Mouse (Mus musculus): Measurements from ENCODE around the gene Sik1. TPM values are rescaled to one million over a fixed set of nuclear protein-coding genes. Genes with fewer than 3 reads are reported as not detected.

Sik1 gene
- total RNA-seq, 2 experiments from 2014 or later, result 24.0 to 68.3 TPM

DNA sequence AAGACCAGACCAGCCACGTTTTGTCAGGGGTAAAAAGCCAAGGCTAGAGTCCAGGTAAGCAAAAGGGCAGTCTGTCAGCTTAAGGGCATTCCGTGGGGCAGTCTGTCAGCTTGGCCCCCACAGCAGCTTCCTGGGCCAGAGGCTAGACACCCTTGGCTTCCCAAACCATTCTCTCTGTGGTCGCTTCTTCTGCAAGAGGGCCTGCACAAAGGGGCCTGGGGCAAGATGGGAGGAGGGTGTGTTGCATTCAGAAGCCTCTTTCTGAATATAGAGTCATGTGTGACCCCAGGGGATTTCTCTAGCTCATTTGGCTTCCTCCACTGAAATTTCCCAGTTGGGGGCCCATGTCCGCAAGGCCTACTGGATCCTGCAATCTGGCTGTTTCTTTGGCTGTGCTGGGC lies 21.6 kb upstream of the Sik1 start:
- intact Hi-C loops (cut with DNase I), result no loop called here
- no peak for DNase-seq

DNA sequence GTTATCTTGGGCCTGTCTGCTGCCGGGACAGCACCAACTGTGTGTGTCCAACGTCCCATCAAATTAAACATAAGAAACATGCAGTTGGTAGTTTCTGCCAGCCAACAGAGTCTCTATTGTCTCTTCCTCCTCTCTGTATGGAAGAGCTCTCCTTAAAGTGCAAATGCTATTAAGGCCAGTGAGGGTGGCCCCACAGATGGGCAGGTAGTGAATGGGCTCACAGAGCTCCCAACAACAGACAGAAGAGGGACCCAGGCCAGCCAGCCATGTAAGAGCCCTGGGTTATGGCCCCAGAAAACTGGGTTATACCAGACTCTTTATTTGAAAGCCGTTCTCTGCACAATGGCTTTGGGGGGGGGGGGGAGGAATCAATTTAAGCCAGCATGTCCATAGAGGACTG lies 21.2 kb upstream of the Sik1 start:
- intact Hi-C loops (cut with DNase I), result no loop called here
- DNase-seq, result peak in 1 of 2 experiments; percentile 1

DNA sequence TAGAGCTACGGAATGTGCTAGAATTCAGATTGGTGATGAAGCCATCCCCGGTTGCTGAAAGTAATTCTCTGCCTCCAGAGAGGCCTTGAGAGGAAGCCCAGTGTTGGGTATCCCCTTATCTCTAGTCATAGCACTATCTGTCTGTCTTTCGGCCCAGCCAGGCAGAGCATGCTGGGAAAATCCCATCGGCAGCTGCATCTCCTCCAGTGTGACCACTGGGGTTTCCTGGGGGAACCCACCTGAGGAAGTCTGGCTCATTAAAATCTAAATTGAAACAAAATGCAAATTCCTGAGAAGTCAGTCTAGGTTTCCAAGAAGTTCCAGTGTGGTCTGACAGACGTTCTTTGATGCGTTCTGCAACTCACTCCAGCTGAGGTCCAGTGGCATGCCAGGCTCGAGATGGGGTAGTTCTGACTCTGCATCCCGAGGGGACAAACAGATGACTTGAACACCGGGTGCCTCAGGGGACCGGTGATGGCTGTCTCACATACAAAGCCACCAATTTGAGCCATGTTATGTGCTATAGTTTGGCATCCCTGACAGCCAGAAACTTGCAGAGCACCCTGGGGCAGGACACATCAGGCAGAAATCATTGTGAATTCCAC lies 19.8 kb upstream of the Sik1 start:
- intact Hi-C loops (cut with DNase I), result no loop called here
- DNase-seq, result peak in 1 of 2 experiments; percentile 1

DNA sequence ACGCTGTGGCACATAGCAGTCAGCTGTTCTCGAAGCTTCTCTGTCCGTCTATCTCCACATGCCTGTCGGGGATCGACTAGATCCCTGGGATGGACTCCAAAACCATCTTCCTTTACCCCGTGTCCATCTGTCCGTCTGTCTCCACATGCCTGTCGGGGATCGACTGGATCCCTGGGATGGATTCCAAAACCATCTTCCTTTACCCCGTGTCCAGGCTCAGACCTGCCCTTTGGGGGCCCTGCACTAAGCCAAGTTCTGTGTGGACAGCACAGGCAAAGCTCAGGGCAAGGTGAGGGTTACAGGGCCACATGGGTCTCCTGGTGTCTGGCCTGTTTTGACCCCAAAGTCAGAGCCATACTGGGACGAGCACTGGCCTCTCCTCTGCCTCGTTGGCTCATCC lies 19.1 kb upstream of the Sik1 start:
- intact Hi-C loops (cut with DNase I), result no loop called here
- peak in 1 of 2 experiments; percentile 2 for DNase-seq

DNA sequence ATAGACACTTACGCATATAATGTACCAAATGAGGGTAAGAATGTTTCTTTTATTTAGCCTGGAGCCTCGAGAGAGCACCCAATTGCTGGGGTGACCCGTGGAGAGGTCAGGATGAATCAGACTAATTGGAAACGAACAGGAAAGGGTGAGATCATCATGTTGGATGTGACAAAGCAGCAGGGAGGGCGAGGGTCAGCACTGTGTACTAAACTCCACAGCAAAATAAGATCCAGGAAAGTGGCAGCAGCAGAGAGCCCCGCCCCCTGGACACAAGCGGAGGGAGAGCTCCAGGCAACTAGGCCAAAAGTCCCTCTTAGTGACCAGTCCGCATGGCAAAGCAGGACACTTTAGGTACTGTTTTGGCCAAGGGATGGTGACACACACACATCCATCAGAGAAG lies 18.4 kb upstream of the Sik1 start:
- DNase-seq, result peak; percentile 67 to 71
- intact Hi-C loops (cut with DNase I), result no loop called here

DNA sequence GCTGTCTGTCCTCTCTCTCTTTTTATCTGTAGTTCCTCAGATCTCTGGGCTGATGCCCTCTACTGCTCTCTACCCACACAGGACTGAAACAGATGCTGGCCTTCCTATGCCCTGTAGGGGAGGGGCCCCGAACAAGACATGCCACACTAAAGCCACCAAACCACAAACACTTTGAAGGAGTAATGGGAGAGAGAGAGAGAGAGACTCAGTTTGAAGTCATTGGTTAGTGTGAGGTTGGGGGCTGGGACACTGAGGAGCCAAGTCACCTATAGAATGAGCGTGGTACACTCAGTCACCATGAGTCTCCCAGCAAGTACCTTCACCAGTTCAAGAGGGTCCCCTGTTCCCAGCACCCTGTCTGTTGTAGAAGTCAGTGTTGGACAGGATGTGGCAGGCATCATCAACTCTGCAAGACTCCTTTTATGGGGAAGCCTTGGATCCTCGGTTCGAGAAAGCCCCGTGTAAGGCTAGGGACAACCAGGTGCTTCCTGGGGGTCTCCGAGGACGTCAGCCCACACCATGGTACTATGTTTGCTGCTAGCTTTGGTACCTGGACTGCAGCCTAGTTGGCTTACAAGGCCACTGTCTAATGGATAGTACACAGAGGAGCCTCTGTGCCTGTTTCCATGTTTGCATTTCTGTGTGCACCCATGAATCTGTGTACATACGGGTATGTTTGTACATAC lies 17.7 kb upstream of the Sik1 start:
- intact Hi-C loops (cut with DNase I), result no loop called here
- peak in 1 of 2 experiments; percentile 5 for DNase-seq

DNA sequence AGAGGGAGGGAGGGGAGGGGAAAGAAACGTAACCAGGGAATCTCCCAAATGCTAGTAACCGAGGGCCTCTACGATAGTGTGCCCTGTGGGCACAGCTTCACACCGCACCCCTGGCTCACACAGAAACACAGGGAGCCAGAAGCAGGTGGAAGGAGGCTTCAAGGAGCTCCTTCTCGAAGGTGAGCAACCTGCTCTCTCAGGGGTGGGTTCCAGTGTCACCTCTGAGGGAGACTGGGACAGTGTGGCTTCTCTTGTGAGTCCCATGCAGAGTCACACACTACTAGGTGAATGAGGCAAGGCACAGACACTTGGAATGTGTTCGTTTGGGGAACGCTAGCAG lies 17.2 kb upstream of the Sik1 start:
- intact Hi-C loops (cut with DNase I), result no loop called here
- DNase-seq, result peak in 1 of 2 experiments; percentile 1

DNA sequence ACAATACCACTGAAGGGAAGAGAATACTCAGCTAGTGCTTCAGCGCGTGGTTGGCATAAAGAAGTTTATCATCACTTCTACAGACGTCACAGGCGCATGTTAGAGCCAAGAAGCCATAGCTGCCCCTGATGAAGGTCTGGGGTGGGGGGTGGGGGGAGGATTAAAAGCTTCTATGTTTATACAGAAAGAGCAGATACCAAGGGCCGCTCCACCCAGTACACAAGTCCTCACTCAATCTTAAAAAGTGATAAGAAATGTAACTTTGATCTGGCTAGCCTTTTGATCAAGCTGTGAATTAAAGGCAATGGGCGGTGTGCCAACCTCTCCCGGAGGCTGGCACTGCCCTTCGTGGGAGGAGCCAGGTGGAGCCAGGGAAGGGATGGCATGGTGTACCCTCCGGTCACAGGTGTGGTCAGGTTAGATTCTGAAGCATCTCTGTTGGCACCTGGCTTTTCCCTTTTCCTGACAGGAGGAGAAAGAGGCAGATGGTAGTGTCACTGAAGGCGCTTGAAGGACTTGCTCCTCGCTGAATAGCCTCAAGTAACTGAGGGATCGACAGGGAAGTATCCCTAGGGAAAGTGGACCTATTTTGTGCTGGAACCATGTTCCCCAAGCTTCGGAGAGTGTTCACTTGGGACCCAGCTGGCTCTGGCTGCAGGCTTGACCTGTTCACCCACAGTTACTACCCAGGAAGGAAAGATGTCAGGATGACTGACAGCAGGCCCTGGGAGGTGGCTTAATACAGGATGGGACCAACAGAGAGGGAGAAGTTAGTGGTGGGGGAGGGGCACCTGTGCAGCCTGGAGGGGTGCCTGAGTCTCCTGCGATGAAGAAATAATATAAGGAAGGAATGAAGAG lies 16.6 kb upstream of the Sik1 start:
- peak in 1 of 2 experiments; percentile 1 for DNase-seq
- intact Hi-C loops (cut with DNase I), result no loop called here

DNA sequence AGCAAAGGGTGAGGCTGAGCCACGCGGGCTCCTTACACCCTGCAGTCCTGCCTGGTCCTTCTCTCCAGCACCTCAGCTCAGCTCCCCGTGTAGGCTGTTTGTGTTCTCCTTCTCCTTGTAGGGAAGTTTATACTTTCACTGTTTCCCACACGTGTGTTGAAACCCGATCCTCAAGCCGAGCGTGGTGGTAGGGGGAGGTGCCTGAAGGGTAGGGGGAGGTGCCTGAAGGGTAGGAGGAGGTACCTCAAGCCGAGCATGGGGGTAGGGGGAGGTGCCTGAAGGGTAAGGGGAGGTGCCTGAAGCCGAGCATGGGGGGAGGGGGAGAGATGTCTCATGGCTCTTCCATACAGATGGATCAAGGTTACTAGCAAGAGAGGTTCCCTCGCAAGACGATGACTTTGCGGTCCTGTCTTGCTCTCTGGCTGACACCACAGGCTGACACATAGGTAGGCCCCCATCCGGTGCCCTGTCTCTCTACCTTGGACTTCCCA lies 15.4 kb upstream of the Sik1 start:
- DNase-seq, result no peak
- intact Hi-C loops (cut with DNase I), result no loop called here

DNA sequence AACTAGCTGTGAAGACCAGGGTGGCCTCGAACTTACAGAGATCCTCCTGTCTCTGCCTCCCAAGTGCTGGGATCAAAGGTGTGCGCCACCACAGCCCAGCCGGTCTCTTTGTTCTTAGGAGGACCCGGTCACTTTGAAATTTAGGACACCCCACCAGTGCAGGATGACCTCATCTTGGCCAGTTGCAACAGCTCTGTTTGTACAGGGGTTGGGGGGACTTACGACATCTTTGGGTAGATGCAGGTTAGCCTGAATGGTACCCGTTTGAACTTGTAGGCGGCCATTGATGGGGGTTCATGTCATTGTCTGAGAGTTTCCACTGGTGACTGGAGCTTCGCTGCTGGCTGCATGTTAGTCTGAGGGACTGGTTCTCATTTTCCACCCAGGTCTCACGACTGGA lies 14.8 kb upstream of the Sik1 start:
- DNase-seq, result peak in 1 of 2 experiments; percentile 0
- intact Hi-C loops (cut with DNase I), result no loop called here

DNA sequence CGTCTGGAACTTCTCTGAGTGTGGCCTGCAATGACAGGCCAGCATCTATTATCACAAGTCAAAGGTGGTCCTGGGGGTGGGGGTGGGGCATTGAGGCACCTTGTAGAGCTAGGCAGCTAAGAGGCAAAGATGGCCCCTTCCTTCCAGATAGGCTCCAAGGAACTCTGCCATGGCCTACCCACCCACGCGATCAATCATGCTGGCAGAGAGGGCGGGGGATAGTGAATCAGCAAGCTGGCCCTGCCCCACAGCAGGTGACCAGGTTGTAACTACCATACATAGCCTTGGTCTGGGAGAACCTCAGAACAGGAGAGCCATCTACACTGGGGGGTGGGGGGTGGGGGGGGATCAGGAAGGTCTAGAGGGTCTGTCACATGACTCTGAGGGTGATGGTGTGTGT lies 12.5 kb upstream of the Sik1 start:
- peak in 1 of 2 experiments; percentile 1 for DNase-seq
- intact Hi-C loops (cut with DNase I), result no loop called here

DNA sequence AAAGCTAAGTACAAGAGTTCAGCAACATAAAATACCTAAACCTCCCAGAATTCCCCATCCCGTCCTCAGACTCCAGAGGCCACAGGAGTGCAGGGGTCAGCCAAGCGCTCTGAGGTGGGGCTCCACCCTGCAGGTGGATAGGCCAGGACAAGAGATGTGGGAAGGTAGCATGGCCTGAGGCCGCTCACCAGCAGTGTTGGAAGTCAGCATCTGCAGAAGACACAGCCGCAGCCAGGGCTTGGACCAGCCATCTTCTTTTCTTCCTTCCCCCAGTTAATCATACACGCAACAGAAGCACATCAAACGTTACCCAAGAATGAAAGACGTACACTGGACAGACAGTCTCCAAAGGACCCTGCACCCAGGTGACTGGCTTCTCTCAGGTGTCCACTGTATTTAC lies 11.5 kb upstream of the Sik1 start:
- DNase-seq, result peak in 1 of 2 experiments; percentile 0
- intact Hi-C loops (cut with DNase I), result no loop called here

DNA sequence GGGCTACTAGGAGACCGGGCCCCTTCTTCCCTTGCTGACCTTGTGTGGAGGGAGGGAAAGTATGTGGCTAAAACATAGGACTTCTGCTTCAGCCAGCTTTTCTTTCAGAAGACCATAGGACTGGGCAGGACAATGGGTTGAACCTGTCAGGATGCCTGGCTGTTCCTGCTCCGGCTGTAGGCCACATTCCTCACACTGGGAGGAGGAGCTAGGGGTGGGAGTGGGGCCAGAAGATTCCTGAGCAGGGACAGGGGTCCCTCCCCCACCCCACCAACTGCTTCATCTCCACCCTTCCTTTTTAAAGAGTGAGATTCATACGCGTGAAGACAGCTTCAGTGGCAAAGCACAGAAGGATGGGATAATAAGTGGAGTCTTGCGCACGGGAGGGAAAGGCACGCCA lies 10.0 kb upstream of the Sik1 start:
- intact Hi-C loops (cut with DNase I), result no loop called here
- DNase-seq, result peak in 1 of 2 experiments; percentile 1

DNA sequence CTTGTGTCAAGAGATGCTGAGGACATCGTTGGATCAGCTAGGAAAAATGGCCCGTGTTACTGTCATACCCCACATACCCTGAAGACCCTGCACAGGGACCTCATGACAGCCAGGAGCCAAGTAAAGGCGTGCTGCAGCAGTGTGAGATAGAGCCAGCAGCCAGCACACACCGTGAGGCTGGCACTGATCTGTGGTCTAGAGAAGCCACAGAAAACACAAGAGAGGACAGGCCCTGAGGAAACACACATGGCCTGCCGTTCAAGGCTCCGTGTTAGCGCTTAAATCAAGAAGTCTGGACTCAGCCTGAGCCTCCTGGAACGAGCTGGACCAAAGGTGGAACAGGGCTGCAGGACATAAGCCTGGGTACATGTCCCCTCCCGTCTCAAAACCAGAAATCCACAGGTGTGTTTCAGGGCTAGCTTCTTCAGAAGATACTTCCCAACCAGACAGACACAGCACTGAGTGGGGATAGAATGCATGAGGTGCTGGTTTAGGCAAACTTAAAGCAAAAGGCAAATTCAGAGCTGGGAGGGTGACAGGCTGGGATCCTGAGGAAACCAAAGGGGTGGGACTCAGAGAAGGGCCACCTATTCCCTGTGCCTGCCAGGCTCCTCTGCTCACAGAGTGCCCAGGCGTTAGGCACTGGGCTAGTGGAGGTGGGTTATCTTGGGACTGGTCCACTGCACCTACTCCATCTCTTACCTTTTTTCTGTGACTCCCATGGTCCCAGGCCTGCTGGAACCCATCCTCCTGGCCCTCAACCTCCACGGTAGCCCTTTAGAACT lies 9.3 kb upstream of the Sik1 start:
- intact Hi-C loops (cut with DNase I), result no loop called here
- peak in 1 of 2 experiments; percentile 1 for DNase-seq

DNA sequence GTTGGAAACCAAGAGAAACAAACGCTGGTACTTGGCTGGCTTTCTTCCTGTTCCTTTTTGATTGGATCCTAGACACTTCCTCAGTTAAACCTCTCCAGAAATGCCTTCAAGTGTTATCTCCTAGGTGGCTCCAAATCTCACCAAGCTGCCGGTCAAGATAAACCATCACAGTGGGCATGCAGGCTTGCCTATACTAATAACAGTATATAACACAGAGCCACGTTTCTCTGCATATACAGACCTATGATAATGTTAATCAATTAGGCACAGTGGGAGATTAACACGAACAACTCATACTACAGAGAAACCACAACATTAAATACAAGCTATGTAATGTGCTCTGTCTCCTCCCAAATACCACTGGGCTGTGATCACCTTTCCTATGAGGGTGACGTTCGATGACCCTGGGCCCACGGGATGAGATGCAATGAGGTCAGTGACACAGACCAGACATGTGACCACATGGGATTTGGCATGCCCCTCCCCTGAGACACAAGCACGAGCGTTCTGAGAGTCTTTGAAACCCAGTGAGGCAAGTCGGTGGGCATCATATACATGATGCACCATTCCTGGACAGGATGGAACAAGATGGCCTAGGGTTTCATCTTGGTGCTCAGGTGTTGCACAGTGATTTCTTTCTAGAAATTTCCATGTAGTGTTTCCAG lies 7.7 kb upstream of the Sik1 start:
- intact Hi-C loops (cut with DNase I), result no loop called here
- peak in 1 of 2 experiments; percentile 1 for DNase-seq

DNA sequence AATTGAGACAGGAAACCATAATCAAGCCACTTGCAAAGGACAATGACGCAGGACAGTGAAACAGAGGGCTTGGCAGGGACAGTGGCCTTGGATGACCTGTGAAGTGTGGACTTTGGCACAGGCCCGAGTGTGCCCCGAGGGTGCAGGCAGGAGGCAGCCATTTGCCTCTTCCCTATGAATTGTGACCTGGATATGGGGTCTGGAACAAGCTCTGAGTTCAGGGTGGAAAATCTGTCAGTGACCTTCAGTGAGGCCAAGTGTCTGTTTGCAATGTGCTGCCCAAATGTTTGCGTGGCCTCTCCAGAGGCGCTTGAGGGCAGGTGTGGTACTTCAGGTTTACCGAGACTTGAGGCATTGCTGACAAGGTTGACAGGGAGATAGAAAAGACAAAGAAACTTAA lies 6.5 kb upstream of the Sik1 start:
- DNase-seq, result peak in 1 of 2 experiments; percentile 35
- intact Hi-C loops (cut with DNase I), result no loop called here

DNA sequence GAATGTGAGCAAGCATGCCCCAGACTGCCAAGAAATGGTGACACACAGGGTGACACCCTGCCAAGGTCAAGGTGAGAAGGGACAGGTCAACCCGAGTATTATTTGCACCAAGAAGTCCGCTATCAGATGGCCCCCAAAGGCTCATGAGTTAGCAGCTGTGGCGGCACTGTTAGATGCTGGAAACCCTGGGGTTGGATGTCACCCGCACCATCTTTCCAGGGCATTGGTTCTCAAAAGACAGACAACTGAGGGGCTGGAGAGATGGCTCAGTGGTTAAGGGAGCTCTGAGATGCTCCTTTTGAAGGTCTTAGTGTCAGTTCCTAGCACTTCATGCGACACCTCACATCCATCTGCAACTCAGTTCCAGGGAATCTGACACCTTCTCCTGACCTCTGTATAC lies 6.1 kb upstream of the Sik1 start:
- DNase-seq, result peak in 1 of 2 experiments; percentile 0
- intact Hi-C loops (cut with DNase I), result no loop called here

DNA sequence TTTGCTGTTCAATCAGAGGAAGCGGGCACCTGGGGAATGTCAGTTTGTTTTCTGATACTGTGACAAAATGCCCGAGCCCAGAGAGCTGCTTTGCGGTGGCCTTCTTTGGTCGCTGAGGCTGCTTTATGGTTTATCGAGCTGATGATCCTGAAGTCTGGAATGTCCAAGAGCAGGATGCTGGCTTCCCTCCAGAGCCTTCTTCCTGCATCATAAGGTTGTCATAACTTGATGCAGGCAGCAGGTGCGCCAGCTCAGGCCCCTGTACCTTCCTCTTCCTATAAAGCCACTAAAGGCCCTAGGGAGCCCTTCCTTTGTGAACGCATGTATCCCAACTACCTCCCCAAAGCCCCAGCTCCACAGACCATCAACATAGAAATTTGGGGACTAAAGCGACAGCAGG lies 5.3 kb upstream of the Sik1 start:
- intact Hi-C loops (cut with DNase I), result no loop called here
- no peak for DNase-seq

DNA sequence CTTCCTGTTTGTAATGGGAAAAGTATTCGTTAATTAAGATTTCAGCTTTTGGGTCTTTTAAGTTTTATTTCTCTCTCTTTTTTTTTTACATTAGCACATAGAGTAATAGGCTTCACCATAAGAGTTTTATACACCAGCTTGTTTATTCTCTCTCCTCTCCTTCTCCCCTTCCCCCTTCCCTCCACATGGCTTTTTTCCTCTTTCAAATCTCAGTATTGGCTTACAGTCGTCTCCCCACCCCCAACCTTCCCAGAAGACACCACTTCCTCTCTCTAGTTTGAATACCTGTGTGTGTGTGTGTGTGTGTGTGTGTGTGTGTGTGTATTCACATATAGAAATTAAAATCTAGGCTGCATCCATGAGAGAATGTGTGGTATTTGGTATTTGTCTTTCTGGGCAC lies 3.8 kb upstream of the Sik1 start:
- DNase-seq, result no peak
- intact Hi-C loops (cut with DNase I), result loop anchor here (2.0 kb wide), 1 partner anchor 173 kb away; no protein-coding TSS in a partner anchor

DNA sequence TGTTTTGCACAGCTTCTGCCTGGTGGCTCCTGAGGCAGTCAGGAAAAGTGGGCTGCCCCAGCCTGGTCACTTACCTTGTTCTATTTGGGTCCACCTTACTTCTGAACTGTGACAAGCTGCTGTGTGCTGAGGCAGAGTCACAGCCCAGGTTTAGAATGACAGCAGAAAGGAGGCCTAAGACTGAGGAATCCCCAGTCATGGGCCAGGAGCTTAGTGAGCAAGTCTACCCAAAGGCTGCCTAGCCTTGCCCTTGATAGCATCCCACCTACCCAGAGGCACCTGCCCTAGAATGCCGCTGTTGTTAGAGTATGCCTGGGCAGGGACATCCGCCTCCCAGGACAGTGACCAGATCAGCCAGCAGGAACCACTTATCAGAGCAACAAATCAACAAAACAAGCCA lies 3.2 kb upstream of the Sik1 start:
- intact Hi-C loops (cut with DNase I), result loop anchor here (1.0 to 2.0 kb wide), 2 partner anchors 165 to 172 kb away; no protein-coding TSS in a partner anchor
- DNase-seq, result no peak

All from heart, postnatal 36 days (tissue).